ENCODE assay signal across 23 mouse cellular contexts in genomic region chr13:101784651-101785289, GRCm38 (mm10). TPM values are rescaled to one million over a fixed set of nuclear protein-coding genes. Genes with fewer than 3 reads are reported as not detected.
A peak's percentile ranks its signal among the peaks of the same experiment; 100 is the strongest.
DNase-seq lines count a peak whose midpoint lies in the region; ATAC-seq and TF ChIP-seq lines count a peak whose summit lies in the region.
"Had no signal": no experiment of that assay in that cellular context is flagged by ENCODE, and none has a peak within 500 bp of the region (broad histone marks: within the 10 kb centered on the region; RNA-seq: fewer than 3 reads in every experiment).

No protein-coding gene starts in this region.

- no peak for TF ChIP-seq POLR2A in liver, adult 2 months (IDR thresholded peaks at IDR 0.05; ENCODE audit: extremely low read depth, insufficient read depth, low read length)

- H3K27ac ChIP-seq in liver, adult 2 months (replicated peaks; ENCODE audit: insufficient read depth, low read depth, low read length), result peak overlapping the region; percentile 7
- no peak overlapping the region for H3K27ac ChIP-seq in liver, embryonic 12.5 days
- H3K27ac ChIP-seq in intestine, embryonic 16.5 days (ENCODE audit: low read length), result no peak overlapping the region
- no peak overlapping the region for H3K27ac ChIP-seq in stomach, embryonic 14.5 days (ENCODE audit: low read length)
- H3K27ac ChIP-seq in forebrain, embryonic 10.5 days, result no peak overlapping the region
- H3K27ac ChIP-seq: embryonic facial prominence, embryonic 13.5 days; gastrocnemius, adult 2 months; heart, embryonic 10.5 days; hindbrain, embryonic 12.5 days had no signal

- no peak for TF ChIP-seq CTCF in liver, adult 2 months (IDR thresholded peaks at IDR 0.05; ENCODE audit: low read depth, low read length)

- H3K4me3 ChIP-seq in liver, adult 2 months (ENCODE audit: insufficient read depth, low read depth, low read length), result no peak overlapping the region
- no peak overlapping the region for H3K4me3 ChIP-seq in liver, embryonic 12.5 days
- no peak overlapping the region for H3K4me3 ChIP-seq in intestine, embryonic 16.5 days (ENCODE audit: low read length)
- H3K4me3 ChIP-seq in stomach, embryonic 14.5 days (ENCODE audit: low read depth, low read length), result no peak overlapping the region
- H3K4me3 ChIP-seq in forebrain, embryonic 10.5 days, result no peak overlapping the region
- H3K4me3 ChIP-seq: embryonic facial prominence, embryonic 13.5 days; gastrocnemius, adult 2 months; heart, embryonic 10.5 days; hindbrain, embryonic 12.5 days had no signal

- DNase-seq in liver, adult 2 months (ENCODE audit: extremely low read depth, low read depth, low spot score), result peak; percentile 93
- no peak for DNase-seq in embryo, embryonic 10 days (ENCODE audit: low spot score)
- DNase-seq in lung, postnatal 4 days, result no peak
- no peak for DNase-seq in forebrain, embryonic 10.5 days (ENCODE audit: extremely low spot score, low spot score)
- DNase-seq: adrenal gland, postnatal 14 days; B cell, adult 2 months; cerebellum, adult 11-12 months; cerebellum, adult 9-10 months; cerebellum, postnatal 25 days; gastrocnemius, adult 2 months; gastrocnemius, postnatal 25 days; heart, postnatal 10 days; heart, postnatal 4 days had no signal

- no peaks in the 10 kb centered on the region for H3K79me2 ChIP-seq in liver, adult 2 months (ENCODE audit: control insufficient read depth, insufficient read depth, low read length)

- H3K36me3 ChIP-seq in liver, adult 2 months (ENCODE audit: control insufficient read depth, insufficient read depth, low read length), result no peaks in the 10 kb centered on the region
- H3K36me3 ChIP-seq in liver, embryonic 12.5 days, result no peaks in the 10 kb centered on the region
- no peaks in the 10 kb centered on the region for H3K36me3 ChIP-seq in intestine, embryonic 16.5 days (ENCODE audit: control insufficient read depth, insufficient read depth, low read length)
- H3K36me3 ChIP-seq in stomach, embryonic 14.5 days (ENCODE audit: control insufficient read depth, insufficient read depth, low read length), result no peaks in the 10 kb centered on the region
- no peaks in the 10 kb centered on the region for H3K36me3 ChIP-seq in forebrain, embryonic 10.5 days (replicated peaks)
- H3K36me3 ChIP-seq: embryonic facial prominence, embryonic 13.5 days; heart, embryonic 10.5 days; hindbrain, embryonic 12.5 days had no signal

- H3K9me3 ChIP-seq in liver, embryonic 12.5 days (replicated peaks), result no peaks in the 10 kb centered on the region
- no peaks in the 10 kb centered on the region for H3K9me3 ChIP-seq in intestine, embryonic 16.5 days (ENCODE audit: control insufficient read depth, low read length)
- H3K9me3 ChIP-seq in stomach, embryonic 14.5 days (ENCODE audit: control insufficient read depth, low read depth, low read length), result no peaks in the 10 kb centered on the region
- H3K9me3 ChIP-seq in forebrain, embryonic 10.5 days, result no peaks in the 10 kb centered on the region
- H3K9me3 ChIP-seq: embryonic facial prominence, embryonic 13.5 days; heart, embryonic 10.5 days; hindbrain, embryonic 12.5 days had no signal

- no peak overlapping the region for H3K9ac ChIP-seq in liver, adult 2 months (ENCODE audit: low read depth, low read length)
- no peak overlapping the region for H3K9ac ChIP-seq in liver, embryonic 12.5 days
- no peak overlapping the region for H3K9ac ChIP-seq in intestine, embryonic 16.5 days (ENCODE audit: low read depth, low read length)
- H3K9ac ChIP-seq in stomach, embryonic 14.5 days (replicated peaks; ENCODE audit: low read depth, low read length), result no peak overlapping the region
- H3K9ac ChIP-seq: embryonic facial prominence, embryonic 13.5 days; hindbrain, embryonic 12.5 days had no signal

- no peak for ATAC-seq in liver, embryonic 12.5 days
- peak; percentile 92 for ATAC-seq in intestine, embryonic 16.5 days
- peak; percentile 82; the same call in 1 of the 2 replicates for ATAC-seq in stomach, embryonic 14.5 days (ENCODE audit: insufficient number of reproducible peaks, insufficient read depth, low FRiP score, low read depth)
- ATAC-seq: activated CD4-positive, CD25-positive, alpha-beta regulatory T cell, adult 4 months; CD4-positive, CD25-positive, alpha-beta regulatory T cell, adult 4 months; forebrain, embryonic 14.5 days; Patski had no signal

- H3K4me2 ChIP-seq in liver, embryonic 12.5 days, result no peak overlapping the region
- no peak overlapping the region for H3K4me2 ChIP-seq in intestine, embryonic 16.5 days (ENCODE audit: low read depth, low read length)
- H3K4me2 ChIP-seq in stomach, embryonic 14.5 days (replicated peaks; ENCODE audit: low read depth, low read length), result no peak overlapping the region
- H3K4me2 ChIP-seq: embryonic facial prominence, embryonic 13.5 days; hindbrain, embryonic 12.5 days had no signal

- 35% methylated on average over 13 of the region's 13 CpGs for WGBS in liver, adult 2 months
- 75% methylated on average over 13 of the region's 13 CpGs for WGBS in liver, embryonic 12.5 days (ENCODE audit: insufficient replicate concordance)
- WGBS in intestine, embryonic 16.5 days, result 79% methylated on average over 13 of the region's 13 CpGs
- whole genome bisulfite sequencing in stomach, embryonic 14.5 days, result 85% methylated on average over 13 of the region's 13 CpGs
- 92% methylated on average over 13 of the region's 13 CpGs for WGBS in forebrain, embryonic 10.5 days

- H3K4me1 ChIP-seq in liver, adult 2 months (ENCODE audit: control insufficient read depth, insufficient read depth, low read length), result peaks cover 7% of the 10 kb centered on the region
- H3K4me1 ChIP-seq in liver, embryonic 12.5 days, result no peaks in the 10 kb centered on the region
- H3K4me1 ChIP-seq in intestine, embryonic 16.5 days (ENCODE audit: control insufficient read depth, insufficient read depth, low read length), result no peaks in the 10 kb centered on the region
- no peaks in the 10 kb centered on the region for H3K4me1 ChIP-seq in stomach, embryonic 14.5 days (ENCODE audit: control insufficient read depth, insufficient read depth, low read length)
- no peaks in the 10 kb centered on the region for H3K4me1 ChIP-seq in forebrain, embryonic 10.5 days
- H3K4me1 ChIP-seq: embryonic facial prominence, embryonic 13.5 days; heart, embryonic 10.5 days; hindbrain, embryonic 12.5 days had no signal

- H3K27me3 ChIP-seq in liver, adult 2 months (ENCODE audit: control insufficient read depth, insufficient read depth, low read length), result no peaks in the 10 kb centered on the region
- no peaks in the 10 kb centered on the region; the same call in 1 of the 2 replicates for H3K27me3 ChIP-seq in liver, embryonic 12.5 days (replicated peaks)
- no peaks in the 10 kb centered on the region for H3K27me3 ChIP-seq in intestine, embryonic 16.5 days (replicated peaks; ENCODE audit: control insufficient read depth, insufficient read depth, low read length)
- H3K27me3 ChIP-seq in stomach, embryonic 14.5 days (ENCODE audit: control insufficient read depth, insufficient read depth, low read length), result no peaks in the 10 kb centered on the region
- no peaks in the 10 kb centered on the region for H3K27me3 ChIP-seq in forebrain, embryonic 10.5 days (ENCODE audit: poor library complexity, severe bottlenecking)
- H3K27me3 ChIP-seq: embryonic facial prominence, embryonic 13.5 days; hindbrain, embryonic 12.5 days; Patski had no signal

RNA-seq across cellular contexts. Expression of gene Pik3r1, which starts 16.8 kb away (rescaled TPM):
- total RNA-seq in liver, adult 2 months (2014; rRNA removed), result 35.5 and 38.4 TPM in 2 replicates
- polyA plus RNA-seq in liver, adult 2 months (2012; rRNA removed), result 11.9 and 12.2 TPM in 2 replicates
- 17.2 and 22.0 TPM in 2 replicates for polyA plus RNA-seq in liver, embryonic 12.5 days (2016; fragmentation: Nextera tagmentation; extraction: Ambion mirVana)
- 20.9 and 24.8 TPM in 2 replicates for polyA plus RNA-seq in intestine, embryonic 16.5 days (2015; fragmentation: Nextera tagmentation; extraction: Ambion mirVana)
- polyA plus RNA-seq in stomach, embryonic 14.5 days (2014; fragmentation: Nextera tagmentation; extraction: Ambion mirVana), result 95.5 and 98.3 TPM in 2 replicates
- polyA plus RNA-seq in forebrain, embryonic 10.5 days (2016; fragmentation: Nextera tagmentation; extraction: Ambion mirVana), result 11.5 and 12.5 TPM in 2 replicates
